Mouse (Mus musculus) heart, postnatal 36 days (tissue): Measurements from ENCODE around the gene Zfp853. TPM values are rescaled to one million over a fixed set of nuclear protein-coding genes. Genes with fewer than 3 reads are reported as not detected.
A peak's percentile ranks its signal among the peaks of the same experiment; 100 is the strongest.

ENCODE experiments used
- DNase-seq, 2 experiments: peaks; one replicate each; pipeline ENCODE4 v3.0.0; 2021 to 2022
- intact Hi-C: fragments of 180-260 bp; cut with DNase I; formaldehyde crosslinking; loops from one replicate; pipeline ENCODE4 v1.15.1; 2025
- total RNA-seq, 2 experiments: library from RNA; stranded (reverse); gene quantifications; 2 replicates each; pipeline ENCODE4 v1.2.3; 2021

Gene Zfp853
- total RNA-seq, 2 experiments from 2014 or later: 0.08 to 0.19 TPM

DNA sequence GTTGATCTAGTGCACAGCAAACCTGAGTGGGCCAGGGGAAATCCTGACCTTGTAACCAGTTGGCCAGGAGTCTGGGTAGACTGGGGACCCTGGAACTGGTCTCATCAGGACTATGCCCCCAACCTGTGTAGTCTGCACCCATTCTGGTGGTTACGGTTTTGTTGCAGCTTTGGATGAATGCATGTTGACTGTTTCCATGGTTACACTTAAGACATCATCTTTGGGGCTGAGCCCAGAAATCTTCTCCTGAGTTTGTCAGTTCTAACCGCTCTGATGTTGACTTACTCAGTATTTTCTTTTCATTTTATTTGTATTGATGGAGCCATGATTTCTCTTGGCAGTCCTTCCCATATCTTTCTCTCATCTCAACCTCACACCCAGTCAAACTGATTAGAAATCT lies 1.9 kb upstream of the Zfp853 start:
- DNase-seq: no peak
- intact Hi-C loops: no loop called here

DNA sequence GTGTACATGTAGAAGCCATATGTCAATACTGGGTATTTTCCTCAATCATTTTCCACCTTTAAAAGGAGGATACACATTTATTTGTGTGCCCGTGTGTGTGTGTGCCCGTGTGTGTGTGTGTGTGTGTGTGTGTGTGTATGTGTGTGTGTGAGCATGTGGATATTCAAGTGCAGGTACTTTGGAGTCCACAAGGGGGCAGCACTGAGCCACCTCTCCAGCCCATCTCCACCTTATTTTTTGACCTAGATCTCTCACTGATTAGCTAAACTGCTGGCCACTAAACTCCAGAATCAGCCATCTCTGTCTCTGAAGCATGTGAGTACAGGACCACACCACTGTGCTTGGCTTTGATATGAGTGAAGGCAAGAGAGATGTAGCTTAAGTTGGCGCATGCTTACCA lies 1.4 kb upstream of the Zfp853 start:
- intact Hi-C loops: no loop called here
- no peak for DNase-seq

DNA sequence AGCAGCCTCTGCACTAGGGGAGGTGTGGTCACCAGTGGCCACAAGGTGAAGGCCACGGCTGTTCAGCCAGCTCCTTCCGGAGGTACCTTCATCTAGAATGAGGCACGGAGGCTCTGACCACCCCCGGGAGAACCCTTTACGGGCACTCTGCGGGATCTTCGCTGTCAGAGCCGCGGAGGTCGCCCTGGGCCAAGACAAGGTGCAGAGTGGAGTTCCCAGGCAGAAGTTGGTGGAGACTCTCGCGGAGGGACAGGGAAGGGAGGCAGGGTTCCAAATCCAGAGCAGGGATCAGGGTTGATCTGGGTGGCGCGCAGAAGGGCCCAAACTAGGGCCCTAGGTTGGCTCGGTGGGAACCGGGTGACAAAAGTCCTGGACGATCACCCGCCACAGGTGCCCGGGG lies 544 bp downstream of the Zfp853 start:
- intact Hi-C loops: no loop called here
- DNase-seq: no peak

DNA sequence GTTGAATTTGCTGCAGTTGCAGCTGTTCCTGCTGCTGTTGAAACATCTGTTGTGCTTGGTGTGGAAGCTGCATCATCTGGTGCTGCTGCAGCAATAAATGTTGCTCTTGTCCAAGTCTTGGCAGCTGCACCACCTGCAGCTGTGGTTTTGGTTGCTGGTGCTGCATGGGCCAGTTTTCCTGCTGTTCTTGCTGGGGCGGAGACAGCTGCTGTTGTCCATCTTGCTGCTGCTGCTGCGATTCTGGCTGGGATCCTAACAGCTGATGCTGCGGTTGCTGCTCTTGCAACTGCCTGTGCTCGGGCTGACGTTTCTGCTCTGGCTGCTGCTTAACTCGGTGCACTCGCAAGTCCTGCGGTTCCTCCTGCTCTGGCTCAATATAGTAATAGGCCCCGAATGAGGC lies 4.1 kb downstream of the Zfp853 start:
- intact Hi-C loops: no loop called here
- no peak for DNase-seq

DNA sequence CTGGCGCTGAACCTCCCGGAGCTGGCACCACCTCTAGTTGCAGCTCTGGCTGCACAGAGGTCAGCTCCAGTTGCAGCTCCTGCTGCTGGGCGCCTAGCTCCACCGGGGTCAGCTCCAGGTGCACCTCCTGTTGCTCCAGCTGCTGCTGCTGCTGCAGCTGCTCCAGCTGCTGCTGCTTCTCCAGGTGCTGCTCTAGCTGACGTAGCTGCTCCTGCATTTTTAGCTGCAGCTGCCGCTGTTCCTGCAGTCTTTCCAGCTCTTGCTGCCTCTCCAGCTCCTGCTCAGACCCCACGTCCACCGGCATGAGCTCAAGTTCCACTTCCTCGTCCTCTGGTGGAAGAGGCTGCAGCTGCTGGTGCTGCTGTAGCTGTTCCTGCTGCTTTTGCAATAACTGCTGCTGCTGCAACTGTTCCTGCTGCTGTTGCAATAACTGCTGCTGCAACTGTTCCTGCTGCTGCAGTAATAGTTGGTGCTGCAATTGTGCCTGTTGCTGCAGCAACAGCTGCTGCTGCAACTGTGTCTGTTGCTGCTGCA lies 5.0 kb downstream of the Zfp853 start:
- intact Hi-C loops: no loop called here
- no peak for DNase-seq

DNA sequence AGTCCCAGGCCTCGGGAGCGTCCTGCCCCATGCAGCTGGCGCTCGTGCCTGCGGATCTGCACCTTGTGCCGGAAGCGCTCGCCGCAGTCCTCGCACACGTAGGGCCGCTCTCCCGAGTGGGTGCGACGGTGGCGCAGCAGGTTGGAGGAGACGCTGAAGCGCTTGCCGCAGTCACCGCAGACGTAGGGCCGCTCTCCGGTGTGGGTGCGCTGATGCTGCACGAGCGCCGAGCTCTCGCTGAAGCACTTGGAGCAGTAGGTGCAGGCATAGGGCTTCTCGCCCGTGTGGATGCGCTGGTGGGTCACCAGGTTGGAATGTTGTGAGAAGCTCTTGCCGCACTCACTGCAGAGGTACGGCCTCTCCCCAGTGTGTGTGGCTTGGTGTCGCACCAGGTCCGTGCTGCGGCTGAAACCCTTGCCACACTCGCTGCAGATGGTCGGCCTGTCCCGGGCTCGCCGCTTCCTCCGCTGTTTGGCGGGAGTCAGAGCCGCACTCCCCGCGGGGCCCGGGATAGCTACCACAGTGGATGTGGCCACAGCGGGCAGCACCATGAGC lies 5.6 kb downstream of the Zfp853 start:
- intact Hi-C loops: no loop called here
- no peak for DNase-seq

DNA sequence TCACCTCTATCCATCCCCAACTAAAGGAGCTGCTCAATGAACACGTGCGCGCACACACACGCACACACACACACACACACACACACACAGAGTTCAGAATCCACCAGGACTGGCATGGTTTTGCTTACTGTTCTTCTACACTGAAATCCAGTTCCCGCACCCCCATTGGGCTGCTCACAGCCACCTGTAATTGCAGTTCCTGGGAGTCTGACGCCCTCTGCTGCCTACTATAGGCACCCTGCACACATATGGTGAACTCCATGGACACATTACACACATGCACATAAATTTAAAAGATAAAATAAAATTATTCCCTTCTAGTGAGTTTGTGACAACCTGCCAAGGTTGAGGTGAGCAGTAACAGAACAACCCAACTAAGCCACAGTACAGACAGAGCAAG lies 8.7 kb downstream of the Zfp853 start:
- intact Hi-C loops: no loop called here
- no peak for DNase-seq

DNA sequence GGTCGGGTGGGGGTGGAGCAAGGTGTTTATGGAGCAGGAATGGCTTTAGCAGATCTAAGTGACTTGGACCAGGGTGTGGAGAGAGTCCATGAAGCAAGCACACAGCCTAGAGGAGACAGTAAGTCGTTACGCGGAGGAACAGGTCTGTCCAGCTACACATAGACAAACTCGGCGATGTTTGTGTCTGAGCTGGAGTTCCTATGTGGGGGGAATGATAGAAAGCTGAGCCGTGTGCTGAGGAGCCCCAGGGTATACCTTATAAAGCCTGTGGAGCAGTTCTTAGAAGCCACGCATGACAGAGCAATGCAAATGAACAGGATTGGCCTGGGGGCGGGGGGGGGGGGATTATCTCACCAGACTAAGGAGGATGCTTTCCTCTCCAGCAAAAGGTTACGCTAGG lies 14.2 kb downstream of the Zfp853 start:
- intact Hi-C loops: no loop called here

DNA sequence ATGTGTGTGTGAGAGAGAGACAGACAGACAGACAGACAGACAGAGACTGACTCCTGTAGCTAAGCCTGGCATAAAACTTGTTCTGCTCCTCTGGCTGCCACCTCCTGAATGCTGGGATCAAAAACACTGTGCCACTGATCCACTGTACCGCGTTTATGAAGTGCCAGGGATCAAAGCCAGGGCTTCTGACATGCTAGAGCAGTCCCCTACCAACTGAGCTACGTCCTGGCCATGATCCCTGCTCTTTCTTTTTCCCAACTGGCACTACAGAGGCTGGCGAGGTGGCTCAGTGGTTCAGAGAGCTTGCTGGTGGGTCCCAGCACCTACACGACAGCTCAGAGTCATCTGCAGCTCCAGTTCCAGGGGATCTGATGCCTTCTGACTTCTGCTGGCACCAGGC lies 17.7 kb downstream of the Zfp853 start:
- DNase-seq: no peak
- intact Hi-C loops: no loop called here

More for the DNA sequence above, 14.2 kb downstream of the Zfp853 start:
- no peak for DNase-seq

DNA sequence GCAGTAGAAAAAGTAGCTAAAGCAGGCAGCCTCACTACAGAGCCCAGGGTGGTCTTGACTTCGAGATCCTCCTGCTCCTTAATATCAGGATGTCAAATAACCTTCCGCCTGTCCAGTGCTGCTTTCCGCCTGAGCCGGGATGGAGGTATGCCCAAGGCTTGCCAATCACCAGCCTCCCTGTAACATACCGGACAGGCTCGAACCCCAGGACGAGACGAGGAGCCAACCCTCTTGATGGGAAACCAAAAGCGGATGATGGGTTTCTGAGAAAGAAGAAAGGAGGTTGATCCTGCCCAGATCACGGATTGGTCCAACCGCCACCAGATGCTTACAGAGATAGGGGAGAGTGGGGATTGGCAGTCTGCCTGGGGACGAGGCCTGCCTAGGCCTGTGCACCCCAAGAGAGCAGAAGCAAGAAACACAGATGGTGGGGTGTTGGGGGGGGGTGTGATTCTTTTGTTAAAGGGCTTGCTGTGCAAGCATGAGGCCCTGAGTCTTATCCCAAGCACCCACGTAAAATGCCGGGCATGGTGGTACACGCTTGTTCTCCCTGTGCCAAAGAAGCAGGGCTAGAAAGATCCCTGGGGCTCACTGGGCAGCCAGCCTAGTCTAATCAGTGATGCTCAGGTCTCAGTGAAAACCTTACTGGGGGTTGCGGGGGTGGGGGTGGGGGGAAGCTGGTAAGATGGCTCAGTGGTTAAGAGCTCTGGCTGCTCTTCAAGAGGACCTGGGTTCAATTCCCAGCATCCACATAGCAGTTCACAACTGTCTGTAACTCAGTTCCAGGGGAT lies 20.7 kb downstream of the Zfp853 start:
- DNase-seq: no peak
- intact Hi-C loops: no loop called here

DNA sequence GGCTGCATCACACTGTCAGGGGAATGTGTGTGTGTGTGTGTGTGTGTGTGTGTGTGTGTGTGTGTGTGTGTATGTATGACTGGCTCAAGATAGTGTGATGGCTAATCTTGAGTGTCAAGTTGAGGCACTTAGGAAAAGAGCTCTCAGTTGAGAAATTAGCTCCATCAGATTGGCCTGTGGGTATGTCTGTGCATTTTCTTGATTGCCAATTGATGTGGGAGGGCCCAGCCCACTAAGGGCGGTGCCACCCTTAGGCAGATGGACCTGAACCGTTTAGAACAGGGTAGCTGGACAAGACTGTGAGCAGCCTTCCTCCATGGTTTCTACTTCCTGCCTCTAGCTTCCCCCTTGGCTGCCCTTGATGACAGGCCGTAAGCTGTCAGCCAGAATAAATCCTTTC lies 21.3 kb downstream of the Zfp853 start:
- intact Hi-C loops: no loop called here

DNA sequence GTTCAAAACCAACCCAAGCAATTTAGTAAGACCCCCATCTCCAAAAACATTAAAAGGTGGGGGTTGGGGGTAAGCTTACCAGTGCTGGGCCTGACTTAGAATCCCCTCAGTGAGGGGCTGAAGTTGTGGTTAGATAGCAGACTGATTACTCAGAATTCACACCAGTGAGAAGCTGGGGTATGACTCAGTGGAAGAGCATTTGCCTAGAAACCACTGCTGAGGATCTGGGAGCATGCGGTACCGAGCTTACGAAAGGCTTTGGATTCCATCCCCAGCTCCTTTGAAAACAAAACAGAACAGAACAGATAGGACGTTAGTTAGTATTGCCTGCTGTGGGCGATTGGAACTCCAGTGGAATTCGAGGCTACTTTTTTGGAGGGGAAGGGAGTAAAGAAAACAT lies 21.8 kb downstream of the Zfp853 start:
- intact Hi-C loops: loop anchor here (2.0 kb wide), 1 partner anchor 37 kb away; the partner anchor contains the start of gene Zfp12
- no peak for DNase-seq

More for the DNA sequence above, 21.3 kb downstream of the Zfp853 start:
- no peak for DNase-seq

DNA sequence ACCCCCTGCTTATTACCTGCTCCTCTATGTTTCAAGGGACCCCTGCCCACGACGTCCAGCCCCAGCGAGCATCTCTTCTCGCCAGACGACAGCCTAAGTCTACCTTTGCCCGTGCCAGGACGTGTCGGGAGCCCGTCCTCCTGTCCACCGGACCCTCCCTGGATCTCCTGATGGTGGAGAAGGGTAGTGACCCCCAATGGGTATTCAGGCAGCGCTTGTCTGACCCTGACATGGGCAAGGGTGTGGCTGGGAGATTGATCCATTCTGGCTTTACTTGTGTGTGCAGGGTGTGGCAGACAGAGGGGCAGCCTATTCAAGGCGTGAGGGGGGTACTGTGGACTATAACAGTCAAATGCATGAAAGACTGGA lies 23.3 kb downstream of the Zfp853 start:
- intact Hi-C loops: loop anchor here (2.0 kb wide), 1 partner anchor 35 kb away; the partner anchor contains the start of gene Zfp12
- DNase-seq: no peak

DNA sequence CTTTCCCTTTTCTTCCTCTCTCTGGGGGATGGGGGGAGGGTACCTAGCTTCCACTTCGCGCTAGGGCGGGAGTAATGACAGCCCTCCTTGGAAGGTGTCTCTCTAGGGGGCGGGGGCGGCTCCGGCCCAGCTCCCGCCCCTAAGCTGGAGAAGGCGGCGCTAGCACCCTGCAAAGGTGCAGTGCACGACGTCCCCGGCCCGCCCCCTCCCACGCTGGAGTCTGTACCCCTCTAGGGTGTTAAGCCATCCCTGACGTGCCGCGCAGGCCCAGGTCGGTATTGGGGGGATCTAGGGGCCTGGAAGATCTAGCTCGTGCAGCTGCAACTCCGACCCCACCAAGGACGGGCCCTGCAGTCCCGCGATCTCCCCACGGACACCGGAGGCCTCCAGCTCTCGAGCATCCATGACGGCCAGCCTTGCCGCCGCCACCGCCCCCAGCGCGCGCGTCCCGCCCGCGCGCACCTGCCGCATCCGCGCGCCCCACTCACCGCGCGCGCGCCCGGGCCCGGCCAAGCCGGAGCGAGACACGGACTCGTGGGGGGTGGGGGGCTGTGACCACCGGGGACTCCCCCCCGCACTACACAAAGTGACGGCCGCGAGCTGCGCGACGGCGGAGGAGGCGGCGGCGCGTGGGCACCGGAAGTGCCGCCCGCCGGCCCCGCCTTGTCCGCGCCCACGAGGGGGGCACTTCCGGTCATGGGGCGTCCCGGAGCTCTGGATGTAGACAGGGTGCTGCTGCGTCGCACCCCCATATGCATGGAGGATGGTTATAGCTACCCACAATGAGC lies 23.9 kb downstream of the Zfp853 start, which contains the start of gene Zfp316:
Gene Zfp316, minus strand, starts transcription at position 660 of the 788 bp plus-strand sequence.
- DNase-seq: peak; percentile 73 to 78
- intact Hi-C loops: loop anchor here (2.0 kb wide), 1 partner anchor 35 kb away; the partner anchor contains the start of gene Zfp12

DNA sequence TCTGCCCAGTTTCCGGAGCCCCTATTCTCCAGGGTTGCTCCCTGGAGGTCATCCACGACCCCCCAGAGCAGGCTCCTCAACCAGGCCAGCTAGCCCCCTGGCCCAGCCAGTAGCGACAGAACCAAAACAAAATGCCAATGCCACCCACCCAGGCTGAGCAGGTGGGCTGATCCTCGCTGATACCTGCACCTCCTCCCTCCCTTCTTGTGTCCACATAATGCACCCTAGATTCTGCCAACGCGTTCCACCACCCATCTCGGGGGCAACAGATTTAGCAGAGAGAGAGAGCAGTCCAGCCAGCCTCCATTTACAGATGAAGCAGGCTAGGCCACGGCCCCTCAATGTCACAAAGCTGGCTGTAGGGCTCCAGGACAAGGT lies 24.4 kb downstream of the Zfp853 start:
- no peak for DNase-seq
- intact Hi-C loops: no loop called here

DNA sequence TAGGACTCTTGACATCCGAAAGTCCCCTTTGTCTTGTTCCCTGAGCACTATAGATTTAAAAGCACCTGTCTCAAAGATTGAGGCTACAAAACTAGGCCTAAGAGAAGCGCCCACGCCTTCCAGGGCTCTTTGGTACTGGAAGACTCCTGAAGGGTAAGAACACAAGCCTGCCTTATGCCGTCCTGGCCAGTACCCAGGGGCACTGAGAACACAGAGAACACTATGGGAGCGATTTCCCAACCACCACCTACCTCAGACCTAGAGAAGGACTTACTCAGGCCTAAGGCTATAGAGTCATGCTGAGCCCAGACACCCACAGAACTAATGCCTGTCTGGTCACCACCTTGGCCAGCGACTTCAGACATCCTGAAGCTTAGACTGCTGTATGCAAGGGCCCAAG lies 26.6 kb downstream of the Zfp853 start:
- no peak for DNase-seq
- intact Hi-C loops: no loop called here

DNA sequence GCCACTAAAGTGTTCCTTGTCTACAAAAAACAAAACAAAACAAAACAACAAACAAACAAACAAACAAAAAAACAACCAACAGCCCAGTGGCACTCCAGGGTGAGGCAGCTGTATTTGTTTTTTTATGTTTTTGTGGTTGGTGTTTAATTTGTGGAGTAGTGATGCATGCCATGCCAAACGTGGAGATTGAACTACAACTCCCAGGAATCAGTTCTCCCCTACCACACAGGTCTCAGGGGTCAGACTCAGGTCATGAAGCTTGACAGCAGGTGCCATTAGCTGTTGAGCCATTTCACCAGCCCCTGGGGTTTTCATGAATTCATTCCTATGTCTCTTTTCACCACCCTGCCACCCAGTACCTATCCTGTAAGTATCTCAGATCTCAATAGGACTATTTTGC lies 28.0 kb downstream of the Zfp853 start:
- intact Hi-C loops: no loop called here
- no peak for DNase-seq

DNA sequence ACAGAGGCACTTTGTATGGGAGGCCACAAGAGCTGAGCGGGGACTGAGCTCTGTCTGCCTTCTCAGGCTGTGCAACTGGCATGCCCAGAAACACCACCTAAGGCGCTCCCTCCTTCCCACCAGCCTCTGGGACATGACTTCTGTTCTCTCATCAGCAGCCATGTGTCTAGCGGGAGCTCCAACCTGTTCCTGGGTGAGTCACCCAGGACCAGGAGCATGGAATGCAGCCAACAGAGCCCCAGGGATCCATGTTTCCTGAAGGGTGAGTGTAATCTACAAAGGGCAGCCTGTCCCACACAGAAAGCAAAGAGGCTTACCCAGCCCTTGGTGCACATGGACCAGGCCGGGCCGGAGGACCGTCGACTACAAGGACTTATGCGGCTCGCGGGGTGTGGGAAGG lies 28.7 kb downstream of the Zfp853 start:
- intact Hi-C loops: no loop called here
- no peak for DNase-seq

DNA sequence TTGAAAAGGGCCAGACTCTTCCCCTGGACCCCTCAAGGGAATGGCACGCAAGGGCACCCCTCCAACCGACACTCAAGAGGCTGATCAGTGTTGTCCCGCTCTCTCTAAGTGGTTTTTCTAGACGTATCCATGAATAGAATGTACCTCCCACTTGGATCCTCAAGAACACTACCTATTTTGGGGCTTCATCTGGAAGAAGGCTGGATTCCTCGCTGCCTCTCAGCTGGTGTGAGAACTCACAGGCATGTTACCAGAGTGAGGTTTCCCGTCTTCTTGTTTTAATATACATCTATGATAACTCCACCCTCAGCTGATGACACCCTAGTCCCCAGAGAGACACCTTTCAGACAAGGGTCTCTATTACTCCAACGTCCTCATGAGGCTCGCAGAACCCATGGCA lies 31.8 kb downstream of the Zfp853 start:
- DNase-seq: no peak
- intact Hi-C loops: no loop called here

DNA sequence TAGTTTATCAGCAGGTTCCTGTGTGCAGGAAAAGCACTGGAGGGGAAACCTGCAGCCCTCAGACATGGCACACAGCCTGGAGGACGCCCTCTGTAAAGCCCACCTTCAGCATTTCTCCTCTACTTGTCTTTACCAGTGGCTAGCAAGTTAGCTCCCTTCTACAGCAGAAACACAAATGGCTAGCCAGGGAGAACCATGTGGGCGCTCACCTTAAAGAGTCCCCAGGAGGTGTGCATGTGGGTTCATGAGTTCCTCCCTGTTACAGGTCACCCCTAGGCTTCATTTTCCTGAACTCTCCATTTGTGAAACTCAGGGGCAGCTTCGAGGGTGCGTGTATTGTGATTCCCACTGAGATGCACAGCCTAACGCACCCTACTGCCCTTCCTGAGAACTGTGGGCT lies 37.6 kb downstream of the Zfp853 start:
- DNase-seq: no peak
- intact Hi-C loops: no loop called here

DNA sequence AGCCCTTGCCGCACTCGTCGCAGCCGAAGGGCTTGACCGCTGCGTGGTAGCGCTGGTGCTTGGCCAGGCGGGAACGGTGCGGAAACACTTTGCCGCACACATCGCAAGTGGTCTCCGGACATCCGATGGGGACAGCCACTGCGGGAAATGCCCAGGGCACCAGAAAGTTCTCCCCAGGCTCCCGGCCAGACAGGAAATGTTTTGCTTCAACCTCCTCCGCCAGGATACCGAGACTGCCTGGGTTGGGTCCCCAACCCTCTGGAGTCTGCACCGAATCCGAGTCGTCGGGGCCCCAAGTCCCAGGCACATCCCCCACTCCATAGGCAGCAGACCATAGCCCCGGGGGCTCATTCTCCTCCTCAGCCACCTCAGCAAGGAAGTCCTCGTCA lies 38.3 kb downstream of the Zfp853 start:
- intact Hi-C loops: no loop called here
- DNase-seq: no peak
